Comparison of ENCODE assay signal across 23 mouse cellular contexts in the genomic region with DNA sequence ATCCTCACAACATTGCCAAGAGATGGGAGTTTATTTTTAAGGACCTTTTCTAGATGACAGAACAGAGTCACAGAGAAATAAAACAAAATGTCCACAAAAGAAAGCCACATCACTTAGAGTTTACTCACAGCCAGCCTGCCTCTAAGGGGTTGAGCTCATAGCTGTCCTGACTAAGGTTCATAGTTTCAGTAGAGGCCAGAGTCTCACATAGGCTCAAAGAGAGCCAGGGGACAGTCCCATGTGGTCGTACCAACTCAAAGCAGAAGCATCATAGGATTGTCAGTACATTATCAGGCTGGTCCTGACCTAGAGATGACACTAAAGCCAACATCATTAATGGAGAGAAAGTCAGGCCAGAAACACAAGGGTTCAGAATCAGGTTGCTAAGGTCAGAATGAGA.
"Had no signal": no experiment of that assay in that cellular context is flagged by ENCODE, and none has a peak within 500 bp of the region (broad histone marks: within the 10 kb centered on the region; RNA-seq: fewer than 3 reads in every experiment).

No protein-coding gene starts in this region.

- H3K4me2 ChIP-seq: heart, embryonic 11.5 days; heart, embryonic 13.5 days; heart, embryonic 15.5 days; hindbrain, embryonic 13.5 days; hindbrain, embryonic 15.5 days; kidney, embryonic 15.5 days; limb, embryonic 12.5 days had no signal

- H3K27me3 ChIP-seq: heart, embryonic 15.5 days; hindbrain, embryonic 13.5 days; hindbrain, embryonic 15.5 days; kidney, embryonic 15.5 days; limb, embryonic 12.5 days had no signal

- H3K36me3 ChIP-seq: heart, embryonic 13.5 days; heart, embryonic 15.5 days; hindbrain, embryonic 13.5 days; hindbrain, embryonic 15.5 days; kidney, embryonic 15.5 days; limb, embryonic 10.5 days; limb, embryonic 12.5 days had no signal

- H3K9ac ChIP-seq: heart, embryonic 13.5 days; heart, embryonic 15.5 days; hindbrain, embryonic 13.5 days; hindbrain, embryonic 15.5 days; kidney, embryonic 15.5 days; limb, embryonic 12.5 days had no signal

- H3K27ac ChIP-seq: heart, adult 2 months; heart, embryonic 13.5 days; heart, embryonic 15.5 days; hindbrain, embryonic 13.5 days; hindbrain, embryonic 15.5 days; hindbrain, postnatal 0 days; kidney, embryonic 15.5 days; kidney, postnatal 0 days; left cerebral cortex, adult 2 months; limb, embryonic 10.5 days; limb, embryonic 12.5 days had no signal

- H3K4me1 ChIP-seq: heart, embryonic 15.5 days; hindbrain, embryonic 15.5 days had no signal

- H3K4me3 ChIP-seq: heart, adult 2 months; heart, embryonic 13.5 days; heart, embryonic 15.5 days; hindbrain, embryonic 13.5 days; hindbrain, embryonic 15.5 days; kidney, embryonic 15.5 days; left cerebral cortex, adult 2 months; limb, embryonic 10.5 days; limb, embryonic 12.5 days had no signal

- ATAC-seq: hindbrain, postnatal 0 days; intestine, embryonic 16.5 days had no signal

- H3K9me3 ChIP-seq: heart, embryonic 13.5 days; heart, embryonic 15.5 days; hindbrain, embryonic 13.5 days; hindbrain, embryonic 15.5 days; kidney, embryonic 15.5 days; limb, embryonic 10.5 days; limb, embryonic 12.5 days had no signal

- DNase-seq: gastrocnemius, postnatal 14 days; gastrocnemius, postnatal 36 days; heart, adult 11 months; heart, adult 2 months; heart, postnatal 14 days; heart, postnatal 36 days; kidney, adult 11 months; kidney, adult 2 months; kidney, adult 9 months; kidney, postnatal 14 days; kidney, postnatal 36 days had no signal
